ENCODE assay signal across 21 mouse cellular contexts in genomic region chr12:81596547-81597262, GRCm38 (mm10). TPM values are rescaled to one million over a fixed set of nuclear protein-coding genes. Genes with fewer than 3 reads are reported as not detected.
DNase-seq lines count a peak whose midpoint lies in the region; ATAC-seq and TF ChIP-seq lines count a peak whose summit lies in the region.
"Had no signal": no experiment of that assay in that cellular context is flagged by ENCODE, and none has a peak within 500 bp of the region (broad histone marks: within the 10 kb centered on the region; RNA-seq: fewer than 3 reads in every experiment).

No protein-coding gene starts in this region.

- 32% methylated on average over 8 of the region's 8 CpGs for WGBS in liver, embryonic 16.5 days (ENCODE audit: insufficient replicate concordance)
- whole genome bisulfite sequencing in intestine, embryonic 16.5 days, result 82% methylated on average over 8 of the region's 8 CpGs

- peak overlapping the region; percentile 46 for H3K4me2 ChIP-seq in liver, embryonic 16.5 days (ENCODE audit: low read depth, low read length)
- no peak overlapping the region for H3K4me2 ChIP-seq in intestine, embryonic 16.5 days (ENCODE audit: low read depth, low read length)
- H3K4me2 ChIP-seq: embryonic facial prominence, embryonic 12.5 days; heart, embryonic 15.5 days; limb, embryonic 15.5 days; midbrain, embryonic 15.5 days had no signal

- no peak for ATAC-seq in G1E (ENCODE audit: extremely low read depth, insufficient number of reproducible peaks, low FRiP score, poor library complexity, severe bottlenecking)
- ATAC-seq in liver, embryonic 16.5 days (ENCODE audit: low read depth), result peak; percentile 25
- ATAC-seq in granulocyte monocyte progenitor cell, adult 5-6 weeks (replicated peaks; ENCODE audit: poor library complexity, severe bottlenecking), result no peak
- no peak for ATAC-seq in intestine, embryonic 16.5 days
- ATAC-seq: midbrain, embryonic 15.5 days had no signal

- H3K9me3 ChIP-seq in G1E (replicated peaks), result no peaks in the 10 kb centered on the region
- H3K9me3 ChIP-seq in liver, embryonic 16.5 days (replicated peaks; ENCODE audit: control insufficient read depth, low read length), result no peaks in the 10 kb centered on the region
- H3K9me3 ChIP-seq in intestine, embryonic 16.5 days (ENCODE audit: control insufficient read depth, low read length), result no peaks in the 10 kb centered on the region
- H3K9me3 ChIP-seq: embryonic facial prominence, embryonic 12.5 days; heart, embryonic 15.5 days; limb, embryonic 15.5 days; midbrain, embryonic 15.5 days had no signal

- peaks cover 14% of the 10 kb centered on the region for H3K27me3 ChIP-seq in G1E (ENCODE audit: insufficient read depth, low read length)
- 0 out of 2 replicates have a peak, but pooled peaks cover 1% of the 10 kb centered on the region for H3K27me3 ChIP-seq in liver, embryonic 16.5 days (ENCODE audit: control insufficient read depth, insufficient read depth, low read depth, low read length)
- H3K27me3 ChIP-seq in intestine, embryonic 16.5 days (replicated peaks; ENCODE audit: control insufficient read depth, insufficient read depth, low read length), result no peaks in the 10 kb centered on the region
- H3K27me3 ChIP-seq: embryonic facial prominence, embryonic 12.5 days; heart, embryonic 15.5 days had no signal

- no peak for TF ChIP-seq CTCF in G1E (IDR thresholded peaks at IDR 0.05; ENCODE audit: low read depth, low read length)

- H3K4me1 ChIP-seq in G1E (ENCODE audit: insufficient read depth, low read depth, low read length), result peaks cover 22% of the 10 kb centered on the region
- peaks cover 15% of the 10 kb centered on the region for H3K4me1 ChIP-seq in liver, embryonic 16.5 days (ENCODE audit: control insufficient read depth, low read depth, low read length)
- no peaks in the 10 kb centered on the region; the same call in 1 of the 2 replicates for H3K4me1 ChIP-seq in intestine, embryonic 16.5 days (ENCODE audit: control insufficient read depth, insufficient read depth, low read length)

- peak; percentile 4 for DNase-seq in 416B (ENCODE audit: low read depth)
- DNase-seq in G1E (ENCODE audit: low spot score), result no peak
- peak; percentile 20 for DNase-seq in induced T-regulatory cell, adult 2 months (ENCODE audit: low read depth)
- no peak for DNase-seq in adrenal gland, adult 8-10 months
- DNase-seq: cerebellum, adult 9-11 months; kidney, adult 2 months; kidney, postnatal 25 days; lung, postnatal 10 days; right cerebral cortex, postnatal 14 days; spleen, adult 18-20 months had no signal

- H3K36me3 ChIP-seq in G1E (replicated peaks), result peaks cover 3% of the 10 kb centered on the region
- no peaks in the 10 kb centered on the region for H3K36me3 ChIP-seq in liver, embryonic 16.5 days (ENCODE audit: control insufficient read depth, insufficient read depth)
- H3K36me3 ChIP-seq in intestine, embryonic 16.5 days (ENCODE audit: control insufficient read depth, insufficient read depth, low read length), result no peaks in the 10 kb centered on the region
- H3K36me3 ChIP-seq: embryonic facial prominence, embryonic 12.5 days; heart, embryonic 15.5 days; limb, embryonic 15.5 days; midbrain, embryonic 15.5 days had no signal

- H3K4me3 ChIP-seq in G1E (ENCODE audit: low read depth, low read length), result peak overlapping the region; percentile 10; the same call in 1 of the 2 replicates
- H3K4me3 ChIP-seq in liver, embryonic 16.5 days (ENCODE audit: low read depth, low read length), result no peak overlapping the region
- H3K4me3 ChIP-seq in intestine, embryonic 16.5 days (ENCODE audit: low read length), result no peak overlapping the region
- H3K4me3 ChIP-seq: embryonic facial prominence, embryonic 12.5 days; heart, embryonic 15.5 days; limb, embryonic 15.5 days; midbrain, embryonic 15.5 days; myocyte had no signal

- peak overlapping the region; percentile 86 for H3K27ac ChIP-seq in liver, embryonic 16.5 days (ENCODE audit: low read length)
- H3K27ac ChIP-seq in intestine, embryonic 16.5 days (ENCODE audit: low read length), result no peak overlapping the region
- H3K27ac ChIP-seq: embryonic facial prominence, embryonic 12.5 days; heart, embryonic 15.5 days; limb, embryonic 15.5 days; midbrain, embryonic 15.5 days had no signal

- no peak overlapping the region; the same call in 1 of the 2 replicates for H3K9ac ChIP-seq in liver, embryonic 16.5 days (ENCODE audit: low read depth, low read length)
- no peak overlapping the region for H3K9ac ChIP-seq in intestine, embryonic 16.5 days (ENCODE audit: low read depth, low read length)
- H3K9ac ChIP-seq: embryonic facial prominence, embryonic 12.5 days; heart, embryonic 15.5 days; limb, embryonic 15.5 days; midbrain, embryonic 15.5 days had no signal

RNA-seq across cellular contexts. Expression of gene Med6, which starts 1.9 kb away (rescaled TPM):
- 45.0 and 46.7 TPM in 2 replicates for total RNA-seq in G1E (2014; fragmentation: Nextera tagmentation)
- 167 and 180 TPM in 2 replicates for total RNA-seq in G1E (2017)
- polyA plus RNA-seq in G1E (2012), result 2.8 and 4.2 TPM in 2 replicates
- polyA plus RNA-seq in liver, embryonic 16.5 days (2015; fragmentation: Nextera tagmentation; extraction: Ambion mirVana), result 29.8 and 34.2 TPM in 2 replicates
- 27.8 and 41.4 TPM in 2 replicates for total RNA-seq in granulocyte monocyte progenitor cell, adult 5-6 weeks (2014; fragmentation: Nextera tagmentation)
- 67.2 and 71.7 TPM in 2 replicates for total RNA-seq in granulocyte monocyte progenitor cell, adult 5-6 weeks (2017)
- 10 to 100 TPM; 22.6 to 36.4 (median 30.0) TPM for total RNA-seq in adrenal gland, adult 8-10 months (2022)
- 51.7 and 57.8 TPM in 2 replicates for polyA plus RNA-seq in intestine, embryonic 16.5 days (2015; fragmentation: Nextera tagmentation; extraction: Ambion mirVana)

RNA-seq across cellular contexts. Expression of gene Adam21, which starts 28.4 kb away (rescaled TPM):
- not detected in 2 replicates for total RNA-seq in G1E (2014; fragmentation: Nextera tagmentation)
- total RNA-seq in G1E (2017), result 0.22 and 0.23 TPM in 2 replicates
- not detected in 2 replicates for polyA plus RNA-seq in G1E (2012)
- polyA plus RNA-seq in liver, embryonic 16.5 days (2015; fragmentation: Nextera tagmentation; extraction: Ambion mirVana), result not detected in 2 replicates
- total RNA-seq in granulocyte monocyte progenitor cell, adult 5-6 weeks (2014; fragmentation: Nextera tagmentation), result not detected in 2 replicates
- total RNA-seq in granulocyte monocyte progenitor cell, adult 5-6 weeks (2017), result not detected in 2 replicates
- total RNA-seq in adrenal gland, adult 8-10 months (2022), result under 1 TPM in 2 of 4 experiments, not detected in 2; 0.09 to 0.43 TPM
- polyA plus RNA-seq in intestine, embryonic 16.5 days (2015; fragmentation: Nextera tagmentation; extraction: Ambion mirVana), result 0.10 and 0.17 TPM in 2 replicates
- total RNA-seq: gastrocnemius, adult 18-20 months; megakaryocyte, adult 5-6 weeks had no signal

RNA-seq across cellular contexts. Expression of gene Ttc9, which starts 34.3 kb away (rescaled TPM):
- total RNA-seq in G1E (2014; fragmentation: Nextera tagmentation), result not detected in 2 replicates
- total RNA-seq in G1E (2017), result 0.12 and 0.27 TPM in 2 replicates
- not detected in 2 replicates for polyA plus RNA-seq in G1E (2012)
- 0.18 and 0.44 TPM in 2 replicates for polyA plus RNA-seq in liver, embryonic 16.5 days (2015; fragmentation: Nextera tagmentation; extraction: Ambion mirVana)
- not detected in 2 replicates for total RNA-seq in granulocyte monocyte progenitor cell, adult 5-6 weeks (2014; fragmentation: Nextera tagmentation)
- total RNA-seq in granulocyte monocyte progenitor cell, adult 5-6 weeks (2017), result not detected in 2 replicates
- total RNA-seq in adrenal gland, adult 8-10 months (2022), result 1 to 10 TPM; 3.3 to 4.7 (median 4.3) TPM
- 1.5 TPM in 2 replicates for polyA plus RNA-seq in intestine, embryonic 16.5 days (2015; fragmentation: Nextera tagmentation; extraction: Ambion mirVana)
- total RNA-seq: hematopoietic stem cell, adult 5-6 weeks had no signal

Comparison
In these comparisons a context has a peak if more than half of its experiments do, and no peak if none do; other contexts are left out.
1. DNase-seq: peak in 416B (single experiment) and induced T-regulatory cell, adult 2 months (single experiment); none in G1E (single experiment) and adrenal gland, adult 8-10 months (single experiment).